Mouse (Mus musculus) thymus, postnatal 36 days (tissue): ENCODE measurements around the gene Trim5.
"Not testable (repeated sequence)": the region's sequence is repeated elsewhere in the genome, so short reads cannot be mapped to it uniquely, and the experiment has no call there.

Source experiments
- DNase-seq, 2 experiments: peaks; one replicate each; pipeline ENCODE4 v3.0.0; 2022; ENCODE audit warnings: mixed read lengths in 2 of 2

Trim5 gene

GRCm38 (mm10) chr7:104287576-104288443 is at the start of gene Trim5:
Gene Trim5, minus strand, starts transcription at chr7:104288094.
- peak in 1 of 2 experiments; percentile 19 for DNase-seq

GRCm38 (mm10) chr7:104335547-104335946 is 47.7 kb upstream of the Trim5 start:
- not testable (repeated sequence) for DNase-seq

DNA sequence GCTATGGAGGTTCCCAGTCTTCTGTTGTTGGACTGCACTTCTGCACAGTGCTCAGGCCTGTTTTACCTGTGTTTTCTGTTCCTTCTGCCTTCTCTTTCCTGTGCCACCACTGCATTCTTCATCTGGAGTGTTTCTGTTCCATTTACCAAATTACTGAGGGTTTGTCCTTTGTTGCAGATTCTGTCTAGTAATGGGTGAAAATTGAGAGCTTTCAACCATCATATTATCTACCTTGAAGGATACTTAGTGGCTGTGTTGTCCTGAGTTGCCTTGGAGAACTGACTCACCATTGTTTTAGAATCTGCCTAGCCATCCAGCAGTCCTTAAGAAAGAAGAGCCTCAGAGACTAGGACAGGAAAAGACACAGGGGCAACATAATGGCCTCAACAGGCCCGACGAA is 41.3 kb upstream of the Trim5 start, which contains the start of gene Trim34b:
Gene Trim34b, plus strand, starts transcription at position 301 of the 400 bp plus-strand sequence.
- DNase-seq, result not testable (repeated sequence)

DNA sequence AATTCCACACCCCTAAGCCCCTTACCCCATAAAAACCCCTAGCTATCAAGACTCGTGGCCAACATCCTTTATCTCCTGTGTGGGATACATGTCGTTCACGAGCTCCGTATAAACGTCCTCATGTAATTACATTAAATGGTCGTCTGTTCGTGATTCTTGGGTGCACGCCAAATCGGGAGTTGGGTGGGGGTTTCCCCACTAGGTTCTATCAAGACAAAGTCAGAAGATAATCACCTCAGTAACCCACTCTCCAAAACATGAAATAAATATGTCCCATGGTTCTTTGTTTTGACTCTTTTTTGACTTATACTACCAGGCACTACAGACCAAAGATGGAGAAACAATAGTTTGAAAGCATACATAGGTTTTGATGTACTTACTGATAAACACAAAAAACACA is 34.1 kb upstream of the Trim5 start:
- no peak for DNase-seq

DNA sequence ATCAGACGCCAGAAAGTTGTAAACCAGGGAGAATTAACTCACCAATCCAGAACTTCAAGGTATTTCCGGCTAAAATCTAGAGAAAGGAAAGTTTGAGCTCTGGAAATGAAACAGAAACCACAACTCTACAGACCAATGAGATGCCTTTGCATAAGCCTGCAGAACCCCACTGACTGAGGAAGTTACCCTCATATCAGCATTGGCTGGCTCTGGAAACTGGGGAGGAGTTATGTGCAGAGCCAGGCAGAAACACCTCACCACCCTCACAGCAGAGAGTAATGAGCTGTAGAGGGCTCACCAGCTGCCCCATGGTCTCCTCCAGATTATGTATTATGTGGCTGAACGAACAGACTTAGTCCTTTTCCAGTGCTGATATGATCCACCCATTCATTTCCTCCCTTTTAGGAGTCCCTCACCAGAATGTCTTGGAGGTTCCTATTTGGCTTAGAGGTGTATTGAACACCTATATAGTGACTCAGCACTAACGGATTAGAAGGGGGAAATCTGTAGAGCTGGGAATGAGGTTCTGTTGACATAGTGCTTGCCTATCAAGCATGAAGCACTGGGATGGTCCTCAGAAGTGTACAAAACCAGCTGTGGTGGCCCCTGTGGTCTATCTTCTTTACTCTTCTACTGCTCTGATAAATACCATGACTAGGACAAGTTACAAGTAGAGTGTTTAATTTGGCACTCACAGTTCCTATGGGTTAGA is 27.6 kb upstream of the Trim5 start, which contains the start of gene Trim12a:
Gene Trim12a, minus strand, starts transcription at position 98 of the 712 bp plus-strand sequence.
- not testable (repeated sequence) for DNase-seq

DNA sequence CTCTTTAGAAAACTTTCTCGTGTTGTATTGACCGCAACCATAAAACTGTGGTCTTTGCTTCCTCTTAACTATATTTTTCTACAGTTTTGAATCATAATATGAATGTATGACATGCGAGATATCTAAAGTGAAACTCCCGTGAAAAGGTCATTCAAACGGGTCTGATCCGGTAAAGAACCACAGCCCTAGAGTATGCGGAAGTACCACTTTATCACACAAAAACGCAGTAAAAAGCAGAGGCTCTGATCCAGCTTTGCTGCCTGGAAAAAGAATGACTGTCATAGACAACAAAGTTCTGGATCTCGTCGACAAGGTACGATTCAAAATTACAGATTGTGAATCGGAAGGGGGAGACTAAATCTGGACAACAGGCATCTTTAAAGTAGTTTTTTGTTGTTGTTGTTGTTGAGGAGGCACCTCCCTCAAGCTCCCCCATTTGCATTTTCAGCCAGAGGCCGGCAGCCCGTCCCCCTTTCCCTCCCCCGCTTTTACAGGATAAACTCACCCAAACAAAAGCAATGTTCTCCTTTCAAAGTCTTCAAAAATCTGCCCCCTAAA is 27.0 kb upstream of the Trim5 start:
- peak; percentile 17 to 19 for DNase-seq

GRCm38 (mm10) chr7:104291638-104292400 is 3.9 kb upstream of the Trim5 start:
- DNase-seq, result no peak

- no peak for DNase-seq
These were observed 2.7 kb upstream of the Trim5 start for GRCm38 (mm10) chr7:104290641-104291040.

GRCm38 (mm10) chr7:104279361-104279760 is 8.5 kb downstream of the Trim5 start:
- DNase-seq, result not testable (repeated sequence)

- DNase-seq, result not testable (repeated sequence)
These were observed 22.6 kb downstream of the Trim5 start for GRCm38 (mm10) chr7:104265335-104265734.

DNA sequence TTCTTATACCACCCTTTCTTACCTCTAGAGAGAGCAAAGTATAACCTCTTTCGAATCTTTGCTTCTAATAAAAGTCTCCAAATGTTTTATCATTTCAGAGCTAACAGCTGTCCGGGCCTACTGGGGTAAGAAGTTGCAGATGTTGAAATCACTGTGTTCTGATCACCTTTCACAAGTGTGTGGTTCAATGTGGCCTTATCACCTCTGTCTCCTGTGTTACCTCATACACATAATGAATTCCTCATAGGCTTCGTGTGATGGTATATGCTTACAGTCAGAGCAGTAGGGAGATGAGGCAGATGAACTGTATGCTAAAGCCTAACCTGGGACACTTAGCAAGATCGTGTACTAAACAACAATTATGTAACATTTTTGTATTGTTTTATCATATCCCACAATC is 27.5 kb downstream of the Trim5 start:
- not testable (repeated sequence) for DNase-seq

DNA sequence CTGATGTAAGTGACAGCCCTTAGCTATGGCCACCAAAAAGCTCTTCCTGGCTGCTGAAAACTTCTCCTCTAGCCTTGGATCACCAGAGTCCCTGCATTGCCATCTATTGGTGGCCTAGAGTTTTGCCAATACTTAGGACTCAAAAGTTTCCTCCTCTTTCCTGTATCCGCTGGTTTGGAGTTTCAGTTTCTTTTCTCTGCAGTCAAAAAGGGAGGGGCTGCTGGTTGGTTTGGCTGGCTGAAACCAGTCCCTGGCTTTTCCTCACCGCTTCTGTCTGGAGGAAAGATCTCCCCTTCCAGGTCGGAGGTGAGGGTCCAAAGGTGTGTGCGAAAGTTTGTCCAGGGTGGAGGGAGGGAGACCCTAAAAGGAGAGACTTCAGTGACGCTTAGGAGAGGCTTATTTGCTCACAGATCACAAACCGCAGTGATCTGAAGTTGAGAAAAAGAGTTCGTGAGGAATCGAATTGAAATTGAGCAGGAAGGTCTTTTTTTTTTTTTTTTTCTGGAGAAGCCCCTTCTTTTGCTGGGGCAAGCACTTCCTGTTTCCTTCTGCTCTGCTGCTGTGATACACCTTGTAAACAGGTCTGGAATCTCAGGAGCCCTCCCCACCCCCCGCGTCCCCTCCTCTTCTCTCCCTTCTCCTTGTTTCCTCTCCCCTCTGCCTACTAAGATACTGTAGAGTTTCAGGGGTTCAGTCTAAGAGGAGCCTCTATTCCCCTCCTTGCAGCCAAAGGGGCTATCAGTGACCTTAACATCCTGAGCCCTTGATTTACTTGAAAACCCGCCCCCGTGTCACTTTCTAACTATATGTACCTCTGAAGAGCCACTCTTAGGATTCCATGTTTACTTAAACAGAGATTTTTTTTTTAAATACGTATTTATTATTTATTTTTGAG is 43.4 kb downstream of the Trim5 start, which contains the start of gene Trim34a:
Gene Trim34a, plus strand, starts transcription at position 171 of the 895 bp plus-strand sequence.
- peak; percentile 54 to 62 for DNase-seq

DNA sequence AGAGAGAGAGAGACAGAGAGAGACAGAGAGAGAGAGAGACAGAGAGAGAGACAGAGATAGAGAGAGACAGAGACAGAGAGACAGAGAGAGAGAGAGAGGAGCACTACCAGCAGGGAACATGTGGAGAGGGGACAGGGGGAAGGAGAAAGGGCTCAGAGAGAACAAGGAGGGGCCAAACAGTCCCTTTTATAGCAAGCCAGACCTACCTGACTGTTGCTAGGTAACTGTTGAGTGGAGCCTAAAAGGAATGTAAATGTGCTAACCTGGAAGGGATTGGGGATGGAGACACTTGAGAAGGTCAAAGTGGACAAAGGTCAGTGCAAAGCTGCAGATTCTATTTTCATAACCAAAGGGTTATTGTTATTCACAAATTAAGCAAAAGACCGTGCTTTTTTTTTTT is 44.3 kb downstream of the Trim5 start:
- no peak for DNase-seq

GRCm38 (mm10) chr7:104240857-104241256 is 47.0 kb downstream of the Trim5 start:
- DNase-seq, result no peak

DNA sequence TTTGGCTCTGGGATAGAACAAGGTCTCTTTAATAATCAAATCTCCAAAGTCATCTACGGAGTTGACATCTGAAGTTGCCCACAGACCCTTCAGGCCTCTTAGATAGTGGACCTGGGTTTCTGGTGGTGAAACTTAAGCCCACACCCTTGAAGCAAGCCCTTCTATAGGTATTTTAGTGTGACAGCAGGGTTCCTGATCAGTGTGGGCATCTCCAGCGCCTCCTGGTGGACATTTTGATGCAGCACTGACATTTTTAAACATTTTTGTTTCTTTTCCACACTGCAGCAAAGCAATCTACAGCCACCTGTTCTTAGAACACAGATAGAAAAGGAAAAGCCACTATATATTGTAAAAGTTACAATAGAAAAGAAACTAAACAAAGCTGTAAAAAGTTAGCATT is 56.7 kb downstream of the Trim5 start:
- DNase-seq, result peak in 1 of 2 experiments; percentile 43

- peak; percentile 5 to 12 for DNase-seq
These were observed 69.0 kb downstream of the Trim5 start, which contains the start of gene Trim6 for GRCm38 (mm10) chr7:104218701-104219569. Gene Trim6, plus strand, starts transcription at chr7:104218793.

- no peak for DNase-seq
These were observed 70.0 kb downstream of the Trim5 start for GRCm38 (mm10) chr7:104217881-104218280.

DNA sequence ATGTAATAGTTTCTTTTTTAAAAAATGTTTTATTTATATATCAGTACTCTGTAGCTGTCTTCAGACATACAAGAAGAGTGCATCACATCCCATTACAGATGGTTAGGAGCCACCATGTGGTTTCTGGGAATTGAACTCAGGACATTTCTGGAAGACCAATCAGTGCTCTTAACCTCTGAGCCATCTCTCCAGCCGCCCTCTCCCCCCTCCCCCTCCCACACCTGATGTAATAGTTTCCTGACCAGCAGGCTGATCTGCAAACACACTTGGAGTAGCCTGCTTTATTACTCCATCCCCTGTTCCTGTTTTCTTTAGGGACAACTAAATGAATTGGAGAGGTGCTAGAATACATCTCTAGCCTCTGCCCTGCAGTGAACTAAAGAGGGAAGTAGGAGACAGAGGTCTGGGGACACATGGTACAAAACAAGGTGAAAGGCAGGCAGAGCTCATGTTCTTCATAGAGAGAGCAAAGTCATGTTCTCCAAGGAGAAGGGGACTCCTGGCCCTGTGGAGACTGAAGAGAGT is 71.8 kb downstream of the Trim5 start:
- no peak for DNase-seq
